Mouse (Mus musculus): Measurements from ENCODE around the gene Wdr26.

- TF ChIP-seq POLR2A (IDR thresholded peaks at IDR 0.05; ENCODE audit: low read depth, low read length): no peak
- TF ChIP-seq CTCF (IDR thresholded peaks at IDR 0.05; ENCODE audit: borderline replicate concordance, insufficient read depth, low read length): no peak
These were observed 19.5 kb upstream of the Wdr26 start for GRCm38 (mm10) chr1:181231262-181231661.
